Mouse (Mus musculus) stomach, postnatal 0 days (tissue): Measurements from ENCODE around the gene Armh2. TPM values are rescaled to one million over a fixed set of nuclear protein-coding genes. Genes with fewer than 3 reads are reported as not detected.
"Not testable (repeated sequence)": the region's sequence is repeated elsewhere in the genome, so short reads cannot be mapped to it uniquely, and the experiment has no call there.

ENCODE experiments used
- ATAC-seq: fragments of 200-750 bp; cut with Nextera tagmentation; 2 replicates; pipeline ENCODE4 v1.8.0; 2017; ENCODE audit not compliant: low FRiP score, low TSS enrichment
- DNase-seq: peaks from one replicate; pipeline ENCODE4 v3.0.0-alpha.2; 2016; ENCODE audit warnings: low spot score
- H3K27ac ChIP-seq: fragments of 300-500 bp; sonication (generic); replicated peaks from 2 replicates; pipeline ENCODE4 v1.5.1; 2014; ENCODE audit warnings: mild to moderate bottlenecking, control low read depth
- H3K27me3 ChIP-seq: fragments of 300-500 bp; sonication (generic); 2 replicates; pipeline ENCODE4 v1.6.1; 2014; ENCODE audit warnings: low read length; ENCODE audit not compliant: control insufficient read depth, insufficient read depth
- H3K36me3 ChIP-seq: fragments of 300-500 bp; sonication (generic); 2 replicates; pipeline ENCODE4 v1.6.1; 2014; ENCODE audit warnings: low read length, mixed read lengths; ENCODE audit not compliant: control insufficient read depth, insufficient read depth
- H3K4me1 ChIP-seq: fragments of 300-500 bp; sonication (generic); replicated peaks from 2 replicates; pipeline ENCODE4 v1.6.1; 2014; ENCODE audit warnings: antibody characterized with exemption; ENCODE audit not compliant: control insufficient read depth, insufficient read depth
- H3K4me2 ChIP-seq: fragments of 300-500 bp; sonication (generic); replicated peaks from 2 replicates; pipeline ENCODE4 v1.6.1; 2014; ENCODE audit warnings: low read depth, mild to moderate bottlenecking, control low read depth, moderate library complexity
- H3K4me3 ChIP-seq: fragments of 300-500 bp; sonication (generic); 2 replicates; pipeline ENCODE4 v1.5.1; 2014; ENCODE audit warnings: low read depth, low read length, control low read depth
- H3K9ac ChIP-seq: fragments of 300-500 bp; sonication (generic); 2 replicates; pipeline ENCODE4 v1.6.1; 2014; ENCODE audit warnings: mild to moderate bottlenecking, low read length, control low read depth, mixed read lengths
- H3K9me3 ChIP-seq: fragments of 300-500 bp; sonication (generic); 2 replicates; pipeline ENCODE4 v1.6.1; 2016; ENCODE audit warnings: low read length; ENCODE audit not compliant: control insufficient read depth
- CTCF ChIP-seq: IDR thresholded peaks from 2 replicates; pipeline ENCODE4 v1.5.1; 2016; ENCODE audit warnings: antibody characterized with exemption, low read depth, mild to moderate bottlenecking, moderate library complexity
- EP300 ChIP-seq: optimal IDR thresholded peaks from 2 replicates; pipeline ENCODE3; 2016; ENCODE audit warnings: antibody characterized with exemption
- WGBS: fragments of 180-500 bp; shearing (Covaris S2); extraction: QIAGEN DNeasy Blood & Tissue Kit; methylation state at CpG from one replicate; pipeline ENCODE4 v1.1.7; 2014; 5-methylcytosine and 5-hydroxymethylcytosine counted together
- polyA plus RNA-seq: library from polyadenylated mRNA; unstranded; fragments of >200 nt; fragmentation: Nextera tagmentation; extraction: Ambion mirVana; gene quantifications from 2 replicates; pipeline ENCODE4 v1.2.1, GENCODE M21; 2015

Armh2 gene
- polyA plus RNA-seq, 1 experiment from 2014 or later = not detected

DNA sequence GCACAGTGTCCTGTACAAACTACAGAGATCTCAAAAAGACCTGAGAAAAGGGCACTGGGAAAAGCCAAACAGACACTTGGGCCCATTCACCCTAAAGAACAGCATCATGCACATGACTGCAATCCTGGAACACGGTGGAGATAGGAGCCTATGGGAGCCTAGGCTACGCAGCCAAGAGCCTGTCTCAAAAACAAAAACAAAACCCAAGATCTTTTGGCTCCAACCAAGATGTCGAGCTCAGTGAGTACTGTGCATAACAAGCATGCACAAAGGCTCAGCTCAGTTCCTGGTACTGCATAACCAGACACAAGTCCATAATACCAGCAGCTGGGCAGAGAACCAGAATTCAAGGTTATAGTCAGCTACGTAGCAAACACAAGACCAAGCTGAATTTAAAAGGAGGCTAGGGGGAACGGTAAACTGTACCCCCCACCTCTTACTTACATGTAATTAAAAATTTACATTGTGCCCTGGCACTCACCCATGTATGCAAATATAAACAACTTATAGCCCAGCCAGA is 19.4 kb downstream of the Armh2 start:
- WGBS = 33% methylated on average over 5 of the region's 5 CpGs
- TF ChIP-seq EP300 (no peak), CTCF (no peak)
- DNase-seq (no peak), ATAC-seq (no peak)
- Histone ChIP-seq H3K9ac (no peak overlapping the region), H3K36me3 (no peaks in the 10 kb centered on the region), H3K9me3 (no peaks in the 10 kb centered on the region), H3K27ac (no peak overlapping the region), H3K4me3 (no peak overlapping the region), H3K4me2 (peak overlapping the region; percentile 68), H3K27me3 (no peaks in the 10 kb centered on the region), H3K4me1 (no peaks in the 10 kb centered on the region)

GRCm38 (mm10) chr13:24761083-24761402 is 20.0 kb downstream of the Armh2 start:
- H3K9ac ChIP-seq = peak overlapping the region; percentile 82
- DNase-seq = no peak
- H3K4me2 ChIP-seq = peak overlapping the region; percentile 68
- no peak for TF ChIP-seq EP300
- TF ChIP-seq CTCF = no peak
- H3K36me3 ChIP-seq = no peaks in the 10 kb centered on the region
- ATAC-seq = no peak; the same call in 1 of the 2 replicates
- no peaks in the 10 kb centered on the region for H3K9me3 ChIP-seq
- 2% methylated on average over 10 of the region's 10 CpGs for WGBS
- H3K27ac ChIP-seq = peak overlapping the region; percentile 94
- no peaks in the 10 kb centered on the region for H3K27me3 ChIP-seq
- peak overlapping the region; percentile 96 for H3K4me3 ChIP-seq
- no peaks in the 10 kb centered on the region for H3K4me1 ChIP-seq

DNA sequence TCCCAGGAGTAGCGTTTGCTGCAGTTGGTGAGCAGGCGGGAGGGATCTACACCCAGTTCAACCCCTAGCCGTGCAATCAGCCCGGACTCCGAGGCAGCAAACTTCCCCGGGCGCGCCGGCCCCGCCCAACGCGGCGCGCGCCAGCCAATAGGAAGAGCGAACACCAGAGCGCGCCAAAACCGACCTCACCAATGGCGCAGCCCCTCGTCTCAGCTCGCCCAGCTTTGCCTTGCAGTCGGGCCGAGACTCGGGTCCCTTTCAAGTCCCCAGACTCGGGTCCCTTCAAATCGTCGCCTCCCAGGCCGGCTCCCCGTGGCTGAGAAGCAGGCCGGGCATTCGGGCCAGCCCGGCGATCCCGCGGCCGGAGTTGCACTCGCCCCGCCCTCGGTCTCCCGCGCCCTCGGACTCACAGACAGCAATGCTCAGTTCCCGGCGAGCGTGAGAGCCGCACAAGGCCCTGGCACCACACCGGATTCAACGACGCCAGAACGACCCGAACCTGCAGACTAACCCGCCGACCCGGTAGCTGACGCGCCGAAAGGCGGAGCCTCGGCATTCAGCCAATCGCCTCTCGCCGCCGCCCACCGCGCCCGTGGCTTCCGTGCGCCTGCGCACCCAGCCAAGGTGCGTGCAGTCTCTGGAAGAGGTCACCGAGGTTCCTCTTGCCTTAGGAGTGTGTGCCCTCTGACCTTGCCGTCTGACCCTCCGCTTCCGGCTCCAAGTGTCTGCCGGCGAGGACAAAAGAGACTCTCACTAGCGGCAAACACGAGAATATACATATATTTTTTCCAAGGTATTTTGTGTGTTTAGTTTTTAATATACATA is 20.6 kb downstream of the Armh2 start, which contains the start of gene Gmnn:
TSS of gene Gmnn (minus strand) at position 521 of the 825 bp plus-strand sequence.
- under 1% methylated on average over 79 of the region's 79 CpGs for WGBS
- Histone ChIP-seq H3K4me1 (no peaks in the 10 kb centered on the region), H3K9me3 (no peaks in the 10 kb centered on the region), H3K9ac (peak within 1 kb of the TSS; percentile 82), H3K36me3 (no peaks in the 10 kb centered on the region), H3K27ac (peak within 1 kb of the TSS; percentile 94), H3K27me3 (no peaks in the 10 kb centered on the region), H3K4me3 (peak within 1 kb of the TSS; percentile 96), H3K4me2 (peak within 1 kb of the TSS; percentile 68)
- DNase-seq = peak; percentile 92
- TF ChIP-seq CTCF (peak; percentile 18; the same call in 1 of the 2 replicates), EP300 (no peak)
- peak; percentile 97 for ATAC-seq

DNA sequence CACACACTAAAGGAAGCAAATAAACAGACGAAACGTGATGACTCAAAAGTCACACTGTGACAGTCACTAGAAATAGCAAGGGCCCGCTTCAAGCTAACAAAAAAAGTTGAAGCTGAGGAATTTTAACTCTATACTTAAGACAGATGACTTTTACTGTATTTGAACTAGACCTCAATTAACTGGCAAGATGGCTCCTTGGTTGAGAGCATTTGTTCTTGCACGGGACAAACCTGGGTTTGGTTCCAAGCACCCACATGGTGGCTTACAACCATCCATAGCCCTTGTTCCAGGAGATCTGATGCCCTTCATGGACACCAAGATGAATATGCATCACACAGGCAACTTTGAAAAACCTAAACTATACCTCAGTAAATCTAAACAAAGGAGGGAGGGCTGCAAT is 21.2 kb downstream of the Armh2 start:
- H3K36me3 ChIP-seq = no peaks in the 10 kb centered on the region
- H3K27ac ChIP-seq = no peak overlapping the region
- H3K9ac ChIP-seq = peak overlapping the region; percentile 82
- peak overlapping the region; percentile 68 for H3K4me2 ChIP-seq
- DNase-seq = no peak
- ATAC-seq = 0 out of 2 replicates have a peak, but pooled peaks have one; percentile 8
- peak overlapping the region; percentile 96 for H3K4me3 ChIP-seq
- no peaks in the 10 kb centered on the region for H3K4me1 ChIP-seq
- no peaks in the 10 kb centered on the region for H3K27me3 ChIP-seq
- H3K9me3 ChIP-seq = no peaks in the 10 kb centered on the region
- TF ChIP-seq EP300 (no peak), CTCF (no peak)
- WGBS = 26% methylated on average over 4 of the region's 4 CpGs

- H3K9me3 ChIP-seq, DNase-seq, H3K27ac ChIP-seq, H3K27me3 ChIP-seq, H3K9ac ChIP-seq, H3K4me3 ChIP-seq, H3K4me1 ChIP-seq, H3K4me2 ChIP-seq, H3K36me3 ChIP-seq, ATAC-seq: not testable (repeated sequence)
- 68% methylated on average over 4 of the region's 4 CpGs for WGBS
These were observed 26.8 kb downstream of the Armh2 start for GRCm38 (mm10) chr13:24767809-24768208.

DNA sequence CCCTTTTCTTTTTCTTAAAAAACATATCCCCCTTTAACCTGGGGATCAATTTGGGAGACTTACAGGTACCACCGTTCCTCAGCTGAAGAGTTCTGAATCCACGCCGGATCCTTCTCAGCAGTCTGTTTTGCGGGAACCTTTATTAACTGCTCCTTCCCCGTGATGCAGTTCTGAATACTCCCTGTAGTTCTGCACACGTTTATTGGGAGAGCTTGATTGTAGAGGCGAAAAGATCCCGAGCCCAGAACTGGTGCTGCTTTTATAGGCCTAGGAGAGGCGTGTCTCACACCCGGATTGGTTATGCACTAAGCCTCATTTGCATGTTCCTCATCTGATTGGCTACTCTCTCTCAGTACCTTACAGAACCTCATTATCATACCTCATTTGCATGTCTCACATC is 30.4 kb downstream of the Armh2 start:
- H3K4me2 ChIP-seq, H3K9me3 ChIP-seq, ATAC-seq, H3K9ac ChIP-seq, H3K36me3 ChIP-seq, H3K4me1 ChIP-seq, DNase-seq, H3K4me3 ChIP-seq, H3K27ac ChIP-seq, H3K27me3 ChIP-seq: not testable (repeated sequence)
- WGBS = 91% methylated on average over 10 of the region's 10 CpGs
